Mouse (Mus musculus): ENCODE results near the gene Ankmy1. TPM values are rescaled to one million over a fixed set of nuclear protein-coding genes. Genes with fewer than 3 reads are reported as not detected.

The Ankmy1 gene
- polyA plus RNA-seq, 1 experiment: 0.19 TPM

DNA sequence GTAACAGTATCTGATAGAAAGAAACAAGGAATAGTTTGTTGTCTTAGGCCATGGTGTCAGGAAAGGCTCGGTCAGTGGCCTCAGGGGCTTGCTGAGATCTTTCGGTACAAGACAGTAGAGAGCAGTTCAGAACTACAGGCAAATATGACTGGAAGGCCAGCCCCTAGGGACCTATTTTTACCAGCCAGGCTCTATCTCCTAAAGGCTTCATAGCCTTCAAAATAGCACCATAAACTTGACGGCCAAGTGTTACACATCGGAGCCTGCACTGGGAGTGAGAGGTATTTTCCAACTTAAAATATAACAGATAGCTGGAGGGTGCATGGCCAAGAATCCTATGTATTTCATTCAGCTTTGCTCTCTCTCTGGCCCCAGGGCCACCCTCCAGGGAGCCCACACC, 18.8 kb upstream of the Ankmy1 start:
- peaks cover 36% of the 10 kb centered on the region for H3K36me3 ChIP-seq (ENCODE audit: control insufficient read depth, insufficient read depth, low read length)
- H3K27ac ChIP-seq (ENCODE audit: insufficient read depth, low read length): no peak overlapping the region
- DNase-seq (ENCODE audit: low read depth in 1 of 2, low spot score in 2 of 2): no peak
- H3K27me3 ChIP-seq (ENCODE audit: control insufficient read depth, insufficient read depth, low read length): no peaks in the 10 kb centered on the region
- no peak for TF ChIP-seq POLR2A (IDR thresholded peaks at IDR 0.05; ENCODE audit: low read depth, low read length)
- no peak for TF ChIP-seq CTCF (IDR thresholded peaks at IDR 0.05; ENCODE audit: extremely low read depth, insufficient read depth, insufficient read length, insufficient replicate concordance)
- WGBS: 96% methylated on average over 4 of the region's 4 CpGs
- H3K4me3 ChIP-seq (ENCODE audit: extremely low read depth, insufficient read depth, insufficient read length): no peak overlapping the region
- H3K4me1 ChIP-seq (ENCODE audit: control insufficient read depth, insufficient read depth, insufficient read length): no peaks in the 10 kb centered on the region

DNA sequence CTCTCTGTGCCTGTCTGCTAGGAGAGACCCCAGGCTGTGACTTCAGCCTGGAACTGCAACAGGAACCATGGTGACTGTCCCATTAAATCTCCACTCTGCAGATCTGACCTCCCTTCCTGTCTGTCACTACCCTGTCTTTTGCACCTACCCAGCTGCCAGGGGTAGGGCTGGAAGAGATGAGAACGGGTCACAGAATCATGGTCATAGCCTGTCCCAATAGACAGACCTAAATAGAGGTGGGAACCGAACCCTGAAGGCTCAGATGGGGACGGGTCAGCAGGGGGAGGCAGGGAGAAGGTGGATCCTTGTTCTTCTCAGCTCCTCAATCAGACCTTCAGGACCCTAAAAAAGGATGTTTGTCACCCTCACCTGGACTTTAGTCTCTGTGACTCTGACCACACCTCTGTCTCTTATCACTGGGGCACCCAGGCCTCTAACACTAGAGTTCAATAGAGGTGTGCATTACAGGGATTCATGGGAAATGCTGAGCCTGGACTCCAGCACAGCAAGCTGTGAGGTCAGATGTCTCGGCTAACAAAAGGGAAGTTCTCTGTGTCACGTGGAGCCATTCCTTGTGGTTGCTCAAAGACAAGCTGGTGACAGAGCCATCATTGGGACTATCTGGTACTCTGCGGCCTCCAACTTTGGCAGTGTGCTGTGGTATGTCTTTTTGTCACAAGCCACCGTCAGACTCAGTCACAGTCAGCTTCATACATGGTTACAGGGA, 17.9 kb upstream of the Ankmy1 start:
- Histone ChIP-seq H3K27ac (ENCODE audit: insufficient read depth, low read length) (no peak overlapping the region), H3K4me1 (ENCODE audit: control insufficient read depth, insufficient read depth, insufficient read length) (no peaks in the 10 kb centered on the region), H3K36me3 (ENCODE audit: control insufficient read depth, insufficient read depth, low read length) (peaks cover 38% of the 10 kb centered on the region), H3K4me3 (ENCODE audit: extremely low read depth, insufficient read depth, insufficient read length) (no peak overlapping the region), H3K27me3 (ENCODE audit: control insufficient read depth, insufficient read depth, low read length) (no peaks in the 10 kb centered on the region)
- 59% methylated on average over 7 of the region's 7 CpGs for WGBS
- TF ChIP-seq POLR2A (IDR thresholded peaks at IDR 0.05; ENCODE audit: low read depth, low read length): no peak
- DNase-seq (ENCODE audit: low read depth in 1 of 2, low spot score in 2 of 2): no peak

DNA sequence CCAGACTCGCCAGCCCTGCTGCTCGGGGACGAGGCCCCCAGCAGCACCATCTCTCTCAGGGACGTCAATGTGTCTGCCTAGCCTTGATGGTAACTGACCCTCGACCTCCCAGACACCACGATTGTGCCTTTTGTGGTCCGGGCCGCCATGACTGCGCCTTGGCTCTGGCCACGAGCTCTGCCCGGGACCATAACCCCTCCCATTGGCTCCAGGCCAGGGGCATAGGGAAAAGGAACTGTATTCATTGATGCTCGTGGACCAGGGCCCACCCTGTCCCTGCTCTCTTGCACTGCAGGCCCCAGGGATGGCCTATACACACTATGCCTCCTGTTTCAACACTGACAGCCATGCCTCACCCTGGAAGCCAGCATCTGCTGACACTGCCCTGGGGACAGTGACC, 17.1 kb upstream of the Ankmy1 start:
- Histone ChIP-seq H3K27me3 (ENCODE audit: control insufficient read depth, insufficient read depth, low read length) (no peaks in the 10 kb centered on the region), H3K4me3 (ENCODE audit: extremely low read depth, insufficient read depth, insufficient read length) (no peak overlapping the region), H3K4me1 (ENCODE audit: control insufficient read depth, insufficient read depth, insufficient read length) (no peaks in the 10 kb centered on the region), H3K27ac (ENCODE audit: insufficient read depth, low read length) (no peak overlapping the region), H3K36me3 (ENCODE audit: control insufficient read depth, insufficient read depth, low read length) (peaks cover 42% of the 10 kb centered on the region)
- WGBS: 86% methylated on average over 12 of the region's 12 CpGs
- no peak for TF ChIP-seq POLR2A (IDR thresholded peaks at IDR 0.05; ENCODE audit: low read depth, low read length)
- DNase-seq (ENCODE audit: low read depth in 1 of 2, low spot score in 2 of 2): no peak

DNA sequence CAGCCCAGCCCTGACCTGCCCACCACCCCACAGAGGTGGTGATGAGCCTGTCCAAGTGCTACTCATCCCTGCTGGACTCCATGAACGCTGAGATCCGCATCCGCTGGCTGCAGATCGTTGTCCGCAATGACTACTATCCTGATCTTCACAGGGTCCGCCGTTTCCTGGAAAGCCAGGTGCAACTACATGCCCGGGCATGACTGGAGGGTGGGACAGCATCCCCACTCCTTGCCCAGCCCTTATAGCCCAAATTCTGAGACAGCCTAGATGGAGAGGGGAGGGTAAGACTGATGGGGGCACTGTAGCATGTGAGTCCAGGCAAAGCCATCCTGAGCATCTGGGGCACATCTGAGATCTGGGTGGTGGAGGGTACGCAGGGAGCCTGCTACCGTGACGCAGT, 16.4 kb upstream of the Ankmy1 start:
- no peak for DNase-seq (ENCODE audit: low read depth in 1 of 2, low spot score in 2 of 2)
- Histone ChIP-seq H3K27me3 (ENCODE audit: control insufficient read depth, insufficient read depth, low read length) (no peaks in the 10 kb centered on the region), H3K4me1 (ENCODE audit: control insufficient read depth, insufficient read depth, insufficient read length) (no peaks in the 10 kb centered on the region), H3K27ac (ENCODE audit: insufficient read depth, low read length) (no peak overlapping the region), H3K4me3 (ENCODE audit: extremely low read depth, insufficient read depth, insufficient read length) (no peak overlapping the region), H3K36me3 (ENCODE audit: control insufficient read depth, insufficient read depth, low read length) (peaks cover 45% of the 10 kb centered on the region)
- WGBS: over 99% methylated on average over 11 of the region's 11 CpGs
- TF ChIP-seq CTCF (IDR thresholded peaks at IDR 0.05; ENCODE audit: extremely low read depth, insufficient read depth, insufficient read length, insufficient replicate concordance) (no peak), POLR2A (IDR thresholded peaks at IDR 0.05; ENCODE audit: low read depth, low read length) (no peak)

DNA sequence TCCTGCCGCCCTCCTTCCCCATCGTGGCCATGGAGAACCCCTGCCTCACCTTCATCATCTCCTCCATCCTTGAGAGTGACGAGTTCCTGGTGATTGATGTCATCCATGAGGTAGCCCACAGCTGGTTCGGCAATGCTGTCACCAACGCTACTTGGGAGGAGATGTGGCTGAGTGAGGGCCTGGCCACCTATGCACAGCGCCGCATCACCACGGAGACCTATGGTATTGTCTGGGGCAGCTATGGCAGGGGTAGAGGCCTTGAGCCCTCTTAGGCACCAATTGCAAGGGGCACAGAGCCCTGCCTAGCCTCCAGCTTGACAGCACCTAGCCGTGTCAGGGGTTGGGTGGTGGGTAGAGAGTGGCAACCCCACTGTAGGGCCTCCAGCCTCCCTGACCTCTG, 14.0 kb upstream of the Ankmy1 start:
- 95% methylated on average over 9 of the region's 9 CpGs for WGBS
- peaks cover 45% of the 10 kb centered on the region for H3K36me3 ChIP-seq (ENCODE audit: control insufficient read depth, insufficient read depth, low read length)
- H3K27ac ChIP-seq (ENCODE audit: insufficient read depth, low read length): no peak overlapping the region
- H3K4me3 ChIP-seq (ENCODE audit: extremely low read depth, insufficient read depth, insufficient read length): no peak overlapping the region
- H3K27me3 ChIP-seq (ENCODE audit: control insufficient read depth, insufficient read depth, low read length): no peaks in the 10 kb centered on the region
- peaks cover 6% of the 10 kb centered on the region; the same call in 1 of the 2 replicates for H3K4me1 ChIP-seq (ENCODE audit: control insufficient read depth, insufficient read depth, insufficient read length)
- no peak for DNase-seq (ENCODE audit: low read depth in 1 of 2, low spot score in 2 of 2)
- TF ChIP-seq CTCF (IDR thresholded peaks at IDR 0.05; ENCODE audit: extremely low read depth, insufficient read depth, insufficient read length, insufficient replicate concordance): no peak
- no peak for TF ChIP-seq POLR2A (IDR thresholded peaks at IDR 0.05; ENCODE audit: low read depth, low read length)

DNA sequence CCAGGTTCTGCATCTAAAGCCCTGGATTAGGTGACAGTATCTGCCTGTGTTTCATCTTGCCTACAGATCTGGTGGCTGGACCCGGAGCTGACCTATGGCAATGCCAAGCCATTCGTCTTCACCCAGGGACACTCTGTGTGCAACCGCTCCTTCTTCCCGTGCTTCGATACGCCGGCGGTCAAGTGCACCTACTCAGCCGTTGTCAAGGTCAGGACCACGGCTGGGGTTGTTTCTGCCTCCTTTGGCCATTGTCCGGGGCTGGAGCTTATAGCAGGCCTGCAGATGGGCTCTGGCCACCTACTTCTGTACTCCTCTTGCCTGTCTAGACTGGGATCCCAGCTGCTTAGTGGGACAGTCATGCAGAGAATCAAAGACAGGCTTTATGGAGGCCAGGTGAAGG, 12.3 kb upstream of the Ankmy1 start:
- peaks cover 8% of the 10 kb centered on the region for H3K4me1 ChIP-seq (ENCODE audit: control insufficient read depth, insufficient read depth, insufficient read length)
- no peak overlapping the region for H3K27ac ChIP-seq (ENCODE audit: insufficient read depth, low read length)
- TF ChIP-seq POLR2A (IDR thresholded peaks at IDR 0.05; ENCODE audit: low read depth, low read length): no peak
- no peak for TF ChIP-seq CTCF (IDR thresholded peaks at IDR 0.05; ENCODE audit: extremely low read depth, insufficient read depth, insufficient read length, insufficient replicate concordance)
- H3K4me3 ChIP-seq (ENCODE audit: extremely low read depth, insufficient read depth, insufficient read length): no peak overlapping the region
- WGBS: 94% methylated on average over 11 of the region's 11 CpGs
- no peak for DNase-seq (ENCODE audit: low read depth in 1 of 2, low spot score in 2 of 2)
- no peaks in the 10 kb centered on the region for H3K27me3 ChIP-seq (ENCODE audit: control insufficient read depth, insufficient read depth, low read length)
- peaks cover 44% of the 10 kb centered on the region for H3K36me3 ChIP-seq (ENCODE audit: control insufficient read depth, insufficient read depth, low read length)

DNA sequence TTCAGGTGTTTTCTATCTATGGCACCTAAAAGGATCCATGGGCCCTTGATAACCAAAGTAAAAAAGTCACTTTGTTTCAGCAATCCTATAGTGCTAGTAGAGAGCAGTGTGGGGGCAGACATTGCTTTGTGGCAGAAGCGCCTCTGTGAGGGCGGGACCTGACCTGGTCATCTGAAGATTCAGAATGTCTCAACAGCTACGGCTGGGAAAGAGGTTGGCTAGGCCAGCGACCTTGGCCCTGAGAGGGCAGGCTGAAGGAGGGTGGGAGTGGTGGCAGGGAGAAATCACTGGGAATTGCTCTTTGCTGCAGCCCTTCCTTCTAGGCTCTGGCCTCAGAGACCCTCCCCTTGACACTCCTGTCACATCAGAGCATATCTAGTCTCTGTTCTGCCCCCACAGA, 11.5 kb upstream of the Ankmy1 start:
- TF ChIP-seq CTCF (IDR thresholded peaks at IDR 0.05; ENCODE audit: extremely low read depth, insufficient read depth, insufficient read length, insufficient replicate concordance) (no peak), POLR2A (IDR thresholded peaks at IDR 0.05; ENCODE audit: low read depth, low read length) (no peak)
- no peak overlapping the region for H3K27ac ChIP-seq (ENCODE audit: insufficient read depth, low read length)
- H3K4me3 ChIP-seq (ENCODE audit: extremely low read depth, insufficient read depth, insufficient read length): no peak overlapping the region
- 94% methylated on average over 4 of the region's 4 CpGs for WGBS
- peaks cover 13% of the 10 kb centered on the region for H3K4me1 ChIP-seq (ENCODE audit: control insufficient read depth, insufficient read depth, insufficient read length)
- peaks cover 36% of the 10 kb centered on the region for H3K36me3 ChIP-seq (ENCODE audit: control insufficient read depth, insufficient read depth, low read length)
- no peak for DNase-seq (ENCODE audit: low read depth in 1 of 2, low spot score in 2 of 2)
- no peaks in the 10 kb centered on the region for H3K27me3 ChIP-seq (ENCODE audit: control insufficient read depth, insufficient read depth, low read length)
